Mouse (Mus musculus) lung, adult 2 months (tissue): ENCODE results near the gene Itpa. TPM values are rescaled to one million over a fixed set of nuclear protein-coding genes. Genes with fewer than 3 reads are reported as not detected.

ENCODE experiments used
- DNase-seq: peaks from one replicate; pipeline ENCODE4 v3.0.0; 2022
- H3K4me1 ChIP-seq: fragments of 200-500 bp; 2 replicates; pipeline ENCODE4 v1.6.1; 2011; ENCODE audit warnings: low read length; ENCODE audit not compliant: control insufficient read depth, insufficient read depth
- H3K4me3 ChIP-seq: fragments of 200-500 bp; replicated peaks from 2 replicates; pipeline ENCODE3; 2011; ENCODE audit warnings: low read depth, mild to moderate bottlenecking, control low read depth, low read length; ENCODE audit errors: extremely low read depth
- CTCF ChIP-seq: fragments of 200-500 bp; IDR thresholded peaks from 2 replicates; pipeline ENCODE4 v1.5.1; 2011; ENCODE audit warnings: mild to moderate bottlenecking, low read length, control low read depth; ENCODE audit not compliant: insufficient read depth
- POLR2A ChIP-seq: fragments of 200-500 bp; IDR thresholded peaks from 2 replicates; pipeline ENCODE4 v1.6.1; 2011; ENCODE audit warnings: low read depth, mild to moderate bottlenecking, control low read depth, low read length, borderline replicate concordance; ENCODE audit errors: extremely low read depth
- WGBS: fragments of 180-500 bp; shearing (Covaris S2); methylation state at CpG from one replicate; pipeline ENCODE4 v1.1.7; 2018; 5-methylcytosine and 5-hydroxymethylcytosine counted together
- polyA plus RNA-seq: library from polyadenylated mRNA; depleted of rRNA; stranded (reverse); fragments of >200 nt; gene quantifications from 2 replicates; pipeline ENCODE4 v1.2.3, GENCODE M21; 2012; rRNA removed

Gene Itpa
- polyA plus RNA-seq = 16.5 and 17.1 TPM in 2 replicates

- TF ChIP-seq CTCF (0 out of 2 replicates have a peak, but pooled peaks have one; percentile 6), POLR2A (peak; percentile 59)
- peak within 1 kb of the TSS; percentile 93 for H3K4me3 ChIP-seq
- peak; percentile 80 for DNase-seq
- peaks cover 9% of the 10 kb centered on the region; the same call in 1 of the 2 replicates for H3K4me1 ChIP-seq
- under 1% methylated on average over 31 of the region's 31 CpGs for WGBS
These were observed at the start of gene Itpa for GRCm38 (mm10) chr2:130667559-130667958. TSS of gene Itpa (plus strand) at chr2:130667610.

GRCm38 (mm10) chr2:130618972-130619371, 48.4 kb upstream of the Itpa start:
- 88% methylated on average over 7 of the region's 7 CpGs for WGBS
- TF ChIP-seq POLR2A (no peak), CTCF (no peak)
- no peaks in the 10 kb centered on the region for H3K4me1 ChIP-seq
- H3K4me3 ChIP-seq = no peak overlapping the region
- DNase-seq = no peak

- no peak for TF ChIP-seq CTCF
- no peak for TF ChIP-seq POLR2A
- H3K4me1 ChIP-seq = peaks cover 6% of the 10 kb centered on the region; the same call in 1 of the 2 replicates
- DNase-seq = no peak
- H3K4me3 ChIP-seq = no peak overlapping the region
- 63% methylated on average over 3 of the region's 3 CpGs for WGBS
These were observed 39.0 kb upstream of the Itpa start for GRCm38 (mm10) chr2:130628424-130628823.

GRCm38 (mm10) chr2:130629080-130629838, 38.2 kb upstream of the Itpa start:
- DNase-seq = no peak
- Histone ChIP-seq H3K4me3 (peak overlapping the region; percentile 71), H3K4me1 (peaks cover 6% of the 10 kb centered on the region; the same call in 1 of the 2 replicates)
- TF ChIP-seq POLR2A (no peak), CTCF (no peak)
- 1% methylated on average over 37 of the region's 37 CpGs for WGBS

- Histone ChIP-seq H3K4me1 (peaks cover 8% of the 10 kb centered on the region), H3K4me3 (peak within 1 kb of the TSS; percentile 71)
- WGBS = 0% methylated on average over 25 of the region's 25 CpGs
- TF ChIP-seq POLR2A (peak; percentile 63; the same call in 1 of the 2 replicates), CTCF (no peak)
- peak; percentile 92 for DNase-seq
These were observed 37.6 kb upstream of the Itpa start, which contains the start of the genes Fastkd5 and Ubox5 for GRCm38 (mm10) chr2:130629839-130630203. TSS of gene Fastkd5 (minus strand) at chr2:130630027. TSS of gene Ubox5 (minus strand) at chr2:130630038.

GRCm38 (mm10) chr2:130632416-130632815, 35.0 kb upstream of the Itpa start:
- TF ChIP-seq POLR2A = no peak
- TF ChIP-seq CTCF = no peak
- DNase-seq = no peak
- H3K4me3 ChIP-seq = no peak overlapping the region
- WGBS = 84% methylated on average over 1 of the region's 1 CpGs
- H3K4me1 ChIP-seq = peaks cover 8% of the 10 kb centered on the region

- WGBS = 59% methylated on average over 5 of the region's 5 CpGs
- no peak for DNase-seq
- no peak for TF ChIP-seq POLR2A
- TF ChIP-seq CTCF = no peak
- no peak overlapping the region for H3K4me3 ChIP-seq
- H3K4me1 ChIP-seq = peaks cover 8% of the 10 kb centered on the region
These were observed 34.3 kb upstream of the Itpa start for GRCm38 (mm10) chr2:130632887-130633675.

GRCm38 (mm10) chr2:130634006-130634738, 33.2 kb upstream of the Itpa start:
- Histone ChIP-seq H3K4me1 (peaks cover 3% of the 10 kb centered on the region), H3K4me3 (no peak overlapping the region)
- WGBS = 32% methylated on average over 14 of the region's 14 CpGs
- no peak for TF ChIP-seq CTCF
- TF ChIP-seq POLR2A = no peak
- no peak for DNase-seq
